Mouse (Mus musculus): Measurements from ENCODE around the gene Tubb4a.
"Not testable (repeated sequence)": the region's sequence is repeated elsewhere in the genome, so short reads cannot be mapped to it uniquely, and the experiment has no call there.

Tubb4a gene

GRCm38 (mm10) chr17:57058891-57059485 is 28.6 kb downstream of the Tubb4a start, which contains the start of gene Crb3:
Gene Crb3 (plus strand): TSS chr17:57059105.
- DNase-seq (ENCODE audit: low read depth, low spot score): no peak

DNA sequence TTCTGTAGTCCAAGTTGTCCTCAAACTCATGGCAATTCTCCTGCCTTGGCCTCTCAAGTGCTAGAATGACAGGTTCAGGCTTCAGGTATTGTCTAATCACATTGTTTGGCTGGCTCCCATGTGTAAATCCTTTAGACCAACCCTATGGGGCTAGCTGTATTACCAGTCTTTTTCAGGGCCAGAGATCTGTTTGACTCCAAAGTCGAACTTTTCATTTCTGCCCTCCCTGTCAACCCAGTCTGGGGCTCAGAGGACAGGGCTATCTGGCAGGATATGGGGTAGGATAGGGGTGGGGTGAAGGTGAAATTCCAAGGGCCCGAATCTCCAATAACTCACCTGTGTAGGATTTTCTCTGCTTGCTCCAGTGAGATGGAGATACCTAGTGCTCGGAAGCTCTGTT is 31.3 kb downstream of the Tubb4a start:
- no peak for DNase-seq (ENCODE audit: low read depth, low spot score)

DNA sequence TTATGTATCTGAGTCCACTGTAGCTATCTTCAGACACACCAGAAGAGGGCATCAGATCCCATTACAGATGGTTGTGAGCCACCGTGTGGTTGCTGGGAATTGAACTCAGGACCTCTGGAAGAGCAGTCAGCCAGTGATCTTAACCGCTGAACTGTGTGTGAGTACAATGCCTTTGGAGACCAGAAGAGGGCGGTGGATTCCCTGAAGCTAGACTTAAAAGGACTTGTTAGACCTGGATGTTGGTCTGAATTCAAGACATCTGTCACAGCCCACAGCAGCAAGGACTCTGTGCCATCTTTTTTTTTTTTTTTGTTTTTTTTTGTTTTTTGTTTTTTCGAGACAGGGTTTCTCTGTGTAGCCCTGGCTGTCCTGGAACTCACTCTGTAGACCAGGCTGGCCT is 35.9 kb downstream of the Tubb4a start:
- not testable (repeated sequence) for DNase-seq (ENCODE audit: low read depth, low spot score)

DNA sequence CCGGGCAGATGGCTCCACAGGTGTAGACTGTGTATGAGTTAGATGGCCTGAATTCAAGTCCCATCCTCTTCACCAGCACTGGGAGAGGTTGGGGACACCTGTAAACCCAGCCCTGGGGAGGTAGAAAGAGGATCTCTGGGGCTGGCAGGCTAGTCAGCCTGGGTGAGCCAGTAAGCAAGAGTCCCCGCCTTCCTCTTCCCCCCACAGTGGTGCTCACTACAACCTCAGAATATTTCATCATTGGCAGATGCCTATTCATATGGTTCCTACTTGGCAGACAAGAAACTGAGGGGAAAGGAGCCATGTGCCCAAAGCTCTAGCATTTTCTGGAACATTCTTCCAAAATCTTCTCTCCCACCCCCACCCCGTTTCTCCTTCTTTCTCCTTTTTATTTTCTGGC is 38.8 kb downstream of the Tubb4a start:
- no peak for DNase-seq (ENCODE audit: low read depth, low spot score)

DNA sequence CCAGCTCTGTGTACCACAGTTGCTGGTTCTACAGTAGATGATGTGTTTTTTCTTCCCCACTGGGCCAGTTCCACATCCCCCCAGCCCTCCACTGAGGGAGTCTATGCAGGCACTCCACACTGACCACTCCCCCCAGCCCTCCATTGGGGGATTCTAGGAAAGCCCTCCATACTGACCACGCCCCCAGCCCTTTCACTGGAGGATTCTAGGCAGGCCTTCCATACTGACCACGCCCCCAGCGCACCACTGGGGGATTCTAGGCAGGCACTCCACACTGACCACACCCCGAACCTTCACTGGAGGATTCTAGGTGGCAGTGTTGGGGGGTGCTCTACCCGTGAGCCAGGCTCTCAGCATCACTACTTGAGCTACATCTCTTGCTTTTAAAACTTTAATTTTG is 40.2 kb downstream of the Tubb4a start:
- no peak for DNase-seq (ENCODE audit: low read depth, low spot score)

DNA sequence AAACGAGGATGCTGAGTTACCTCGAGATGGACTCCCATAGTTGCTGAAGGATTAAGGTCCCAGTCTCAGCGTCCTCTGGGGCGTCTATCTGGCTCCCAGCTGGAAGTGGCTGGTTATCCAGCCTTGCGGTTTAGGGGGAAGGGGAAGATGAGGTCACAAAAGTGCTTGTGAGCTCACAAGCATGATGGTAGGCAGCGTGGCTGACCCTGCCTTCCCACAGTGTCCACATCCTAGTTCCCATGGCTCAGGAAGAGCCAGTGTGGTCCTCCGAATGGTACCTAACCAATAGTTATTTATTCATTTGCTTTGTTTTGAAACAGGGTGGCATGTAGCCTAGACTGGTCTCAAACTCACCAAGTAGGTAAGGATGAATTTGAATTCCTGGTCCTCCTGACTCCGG is 46.0 kb downstream of the Tubb4a start, which contains the start of gene Slc25a41:
Gene Slc25a41, minus strand, starts transcription at position 101 of the 400 bp plus-strand sequence.
- no peak for DNase-seq (ENCODE audit: low read depth, low spot score)

GRCm38 (mm10) chr17:57038978-57039377 is 48.6 kb downstream of the Tubb4a start:
- DNase-seq (ENCODE audit: low read depth, low spot score): no peak

DNA sequence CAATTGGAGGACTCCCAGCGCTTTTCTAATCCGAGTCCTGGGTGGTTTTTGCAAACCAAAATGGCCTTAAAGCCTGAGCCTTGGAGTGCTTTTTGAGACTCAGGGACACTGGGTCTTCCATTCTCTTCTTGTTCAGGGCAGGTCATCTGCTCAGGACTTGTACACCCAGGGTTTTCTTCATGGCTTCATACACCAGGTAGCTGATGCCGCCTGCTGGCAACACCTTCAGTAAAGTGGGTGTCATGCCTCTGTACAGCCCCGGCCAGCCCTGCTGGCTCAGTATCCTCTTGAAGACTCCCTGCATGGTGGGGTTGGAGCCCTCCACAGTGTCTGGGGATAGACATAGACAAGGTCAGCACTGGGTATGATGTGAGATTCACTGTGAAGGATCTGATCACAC is 54.7 kb downstream of the Tubb4a start:
- no peak for DNase-seq (ENCODE audit: low read depth, low spot score)

- DNase-seq (ENCODE audit: low read depth, low spot score): peak; percentile 100
Observed at GRCm38 (mm10) chr17:57031661-57032420, 55.7 kb downstream of the Tubb4a start.

DNA sequence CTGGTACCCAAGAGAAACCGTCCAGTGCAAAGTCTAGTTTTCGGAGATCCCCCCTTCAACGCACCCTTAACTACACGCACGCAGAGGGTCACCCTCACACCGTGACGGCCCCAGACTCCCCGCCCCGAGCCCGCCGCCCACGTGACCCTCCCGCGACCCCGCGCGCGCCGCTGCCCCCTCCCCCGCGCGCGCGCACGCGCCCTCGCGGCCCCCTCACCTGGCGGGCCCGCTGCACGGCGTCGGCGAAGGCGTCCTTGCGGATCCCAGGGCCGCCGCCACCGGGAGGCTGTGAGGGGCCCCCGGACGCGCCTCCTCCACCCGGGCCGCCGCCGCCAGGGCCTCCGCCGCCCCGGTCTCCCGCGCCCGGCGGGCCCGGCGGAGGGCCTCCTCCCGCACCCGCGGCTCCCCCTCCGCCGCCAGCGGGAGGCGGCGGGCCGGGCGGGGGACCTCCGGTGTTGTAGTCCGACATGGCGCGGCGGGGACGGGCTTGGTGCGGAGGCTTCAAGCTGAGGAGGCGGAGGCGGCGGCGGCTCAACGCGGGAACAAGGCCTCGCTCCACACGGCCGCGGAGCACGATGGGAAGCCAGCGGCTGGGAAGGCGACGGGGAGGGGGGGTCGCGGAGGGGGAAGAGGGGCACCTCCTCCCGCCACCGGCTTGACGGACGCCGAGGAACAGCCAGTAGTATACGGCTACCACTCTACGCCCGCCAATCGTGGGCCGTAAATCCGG is 56.5 kb downstream of the Tubb4a start, which contains the start of gene Khsrp:
Gene Khsrp, minus strand, starts transcription at position 592 of the 730 bp plus-strand sequence.
- DNase-seq (ENCODE audit: low read depth, low spot score): no peak
